Mouse (Mus musculus): ENCODE results near the gene Lrrc29.

GRCm38 (mm10) chr8:105297511-105298192 lies 28.4 kb downstream of the Lrrc29 start, which contains the start of gene E2f4:
- TF ChIP-seq CTCF (IDR thresholded peaks at IDR 0.05; ENCODE audit: low read depth) (no peak), EP300 (optimal IDR thresholded peaks at IDR 0.05) (no peak)
